Mouse (Mus musculus) activated CD4-positive, CD25-positive, alpha-beta regulatory T cell, adult 4 months (primary cell): ENCODE data around the gene Ptprq. TPM values are rescaled to one million over a fixed set of nuclear protein-coding genes. Genes with fewer than 3 reads are reported as not detected.

Experiments
- ATAC-seq: one replicate; pipeline ENCODE4 v1.8.0; 2017
- polyA plus RNA-seq, 2 experiments: library from polyadenylated mRNA; unstranded; fragments of 100-300 nt; shearing (Covaris generic); gene quantifications; one replicate each; pipeline ENCODE4 v1.2.1; 2017

Gene Ptprq
- not detected for polyA plus RNA-seq

- no peak for ATAC-seq
Observed at GRCm38 (mm10) chr10:107719806-107720205, at the start of gene Ptprq. TSS of gene Ptprq (minus strand) at chr10:107720051.

GRCm38 (mm10) chr10:107759624-107760023 lies 39.8 kb upstream of the Ptprq start:
- ATAC-seq = no peak

GRCm38 (mm10) chr10:107753471-107753870 lies 33.6 kb upstream of the Ptprq start:
- ATAC-seq = no peak

- ATAC-seq = no peak
Observed at GRCm38 (mm10) chr10:107752351-107753143, 32.7 kb upstream of the Ptprq start.

GRCm38 (mm10) chr10:107751944-107752343 lies 32.1 kb upstream of the Ptprq start:
- no peak for ATAC-seq

GRCm38 (mm10) chr10:107747566-107747965 lies 27.7 kb upstream of the Ptprq start:
- no peak for ATAC-seq

- ATAC-seq = no peak
Observed at GRCm38 (mm10) chr10:107746717-107747116, 26.9 kb upstream of the Ptprq start.

- no peak for ATAC-seq
Observed at GRCm38 (mm10) chr10:107739815-107740214, 20.0 kb upstream of the Ptprq start.

- ATAC-seq = no peak
Observed at GRCm38 (mm10) chr10:107737743-107738142, 17.9 kb upstream of the Ptprq start.

GRCm38 (mm10) chr10:107735448-107735847 lies 15.6 kb upstream of the Ptprq start:
- ATAC-seq = no peak

- no peak for ATAC-seq
Observed at GRCm38 (mm10) chr10:107734327-107734726, 14.5 kb upstream of the Ptprq start.

- ATAC-seq = no peak
Observed at GRCm38 (mm10) chr10:107725631-107726030, 5.8 kb upstream of the Ptprq start.

- ATAC-seq = no peak
Observed at GRCm38 (mm10) chr10:107704443-107704842, 15.4 kb downstream of the Ptprq start.

GRCm38 (mm10) chr10:107700944-107701343 lies 18.9 kb downstream of the Ptprq start:
- ATAC-seq = no peak

- no peak for ATAC-seq
Observed at GRCm38 (mm10) chr10:107698716-107699115, 21.1 kb downstream of the Ptprq start.

GRCm38 (mm10) chr10:107697177-107697576 lies 22.7 kb downstream of the Ptprq start:
- ATAC-seq = no peak

GRCm38 (mm10) chr10:107687382-107687781 lies 32.5 kb downstream of the Ptprq start:
- ATAC-seq = no peak

- ATAC-seq = no peak
Observed at GRCm38 (mm10) chr10:107675994-107676393, 43.9 kb downstream of the Ptprq start.

- no peak for ATAC-seq
Observed at GRCm38 (mm10) chr10:107668374-107669094, 51.3 kb downstream of the Ptprq start.

- no peak for ATAC-seq
Observed at GRCm38 (mm10) chr10:107662372-107663065, 57.3 kb downstream of the Ptprq start.

- ATAC-seq = no peak
Observed at GRCm38 (mm10) chr10:107661970-107662369, 57.9 kb downstream of the Ptprq start.

- no peak for ATAC-seq
Observed at GRCm38 (mm10) chr10:107659141-107659540, 60.7 kb downstream of the Ptprq start.

GRCm38 (mm10) chr10:107649687-107650086 lies 70.2 kb downstream of the Ptprq start:
- no peak for ATAC-seq
